Mouse (Mus musculus): ENCODE data around the gene Als2cr12. TPM values are rescaled to one million over a fixed set of nuclear protein-coding genes. Genes with fewer than 3 reads are reported as not detected.
"Not testable (repeated sequence)": the region's sequence is repeated elsewhere in the genome, so short reads cannot be mapped to it uniquely, and the experiment has no call there.

Gene Als2cr12
- polyA plus RNA-seq, 1 experiment from 2014 or later, result not detected

DNA sequence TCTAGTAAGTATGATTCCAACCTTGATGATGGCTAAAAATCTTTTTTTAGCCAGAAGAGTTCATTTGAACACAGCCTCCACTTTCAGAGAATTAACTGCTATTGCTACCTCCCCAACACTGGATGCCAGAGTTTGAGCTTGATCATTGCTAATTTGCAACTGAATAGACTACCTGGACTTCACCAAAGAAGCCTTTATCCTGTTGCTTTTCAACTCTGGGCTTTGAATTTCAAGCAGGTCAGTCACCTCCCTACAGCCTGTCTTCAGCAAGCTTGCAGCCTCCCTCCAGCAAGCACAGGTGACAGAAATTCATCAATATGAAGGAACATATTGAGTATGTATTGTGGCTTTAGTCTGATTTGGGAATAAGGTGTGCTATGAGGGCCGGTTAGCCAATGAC lies 6.4 kb downstream of the Als2cr12 start:
- Histone ChIP-seq H3K4me3 (ENCODE audit: inconsistent target) (no peak overlapping the region), H3K79me2 (ENCODE audit: inconsistent target) (no peaks in the 10 kb centered on the region), H3K27ac (no peak overlapping the region), H3K36me3 (ENCODE audit: inconsistent target) (no peaks in the 10 kb centered on the region)
- WGBS (ENCODE audit: missing documents), result 100% methylated on average over 1 of the region's 1 CpGs

- not testable (repeated sequence) for H3K27ac ChIP-seq; H3K79me2 ChIP-seq (ENCODE audit: inconsistent target); H3K36me3 ChIP-seq (ENCODE audit: inconsistent target); H3K4me3 ChIP-seq (ENCODE audit: inconsistent target)
- WGBS (ENCODE audit: missing documents), result 24% methylated on average over 5 of the region's 5 CpGs
Measured at GRCm38 (mm10) chr1:58678412-58678811, 17.4 kb downstream of the Als2cr12 start.

DNA sequence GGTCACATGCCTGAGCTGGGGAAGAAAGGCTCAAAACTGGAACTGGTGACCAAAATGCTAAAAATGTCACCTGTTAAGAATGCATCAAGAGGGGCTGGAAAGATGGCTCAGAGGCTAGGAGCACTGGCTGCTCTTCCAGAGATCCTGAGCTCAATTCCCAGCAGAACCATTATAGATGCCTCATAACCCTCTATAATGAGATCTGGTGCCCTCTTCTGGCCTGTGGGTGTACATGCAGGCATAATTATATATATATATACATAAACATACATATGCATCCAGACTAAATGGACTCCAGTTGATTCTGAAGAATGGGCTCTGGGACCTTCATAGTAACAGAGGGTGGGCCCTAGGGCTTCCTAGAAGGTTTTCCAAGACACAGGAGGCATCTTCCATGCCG lies 18.2 kb downstream of the Als2cr12 start:
- WGBS (ENCODE audit: missing documents), result 73% methylated on average over 1 of the region's 1 CpGs
- no peak overlapping the region for H3K4me3 ChIP-seq (ENCODE audit: inconsistent target)
- H3K36me3 ChIP-seq (ENCODE audit: inconsistent target), result no peaks in the 10 kb centered on the region
- H3K27ac ChIP-seq, result no peak overlapping the region
- no peaks in the 10 kb centered on the region for H3K79me2 ChIP-seq (ENCODE audit: inconsistent target)

GRCm38 (mm10) chr1:58675011-58675410 lies 20.8 kb downstream of the Als2cr12 start:
- 92% methylated on average over 3 of the region's 3 CpGs for WGBS (ENCODE audit: missing documents)
- no peak overlapping the region for H3K4me3 ChIP-seq (ENCODE audit: inconsistent target)
- H3K27ac ChIP-seq, result no peak overlapping the region
- H3K36me3 ChIP-seq (ENCODE audit: inconsistent target), result no peaks in the 10 kb centered on the region
- no peaks in the 10 kb centered on the region for H3K79me2 ChIP-seq (ENCODE audit: inconsistent target)

DNA sequence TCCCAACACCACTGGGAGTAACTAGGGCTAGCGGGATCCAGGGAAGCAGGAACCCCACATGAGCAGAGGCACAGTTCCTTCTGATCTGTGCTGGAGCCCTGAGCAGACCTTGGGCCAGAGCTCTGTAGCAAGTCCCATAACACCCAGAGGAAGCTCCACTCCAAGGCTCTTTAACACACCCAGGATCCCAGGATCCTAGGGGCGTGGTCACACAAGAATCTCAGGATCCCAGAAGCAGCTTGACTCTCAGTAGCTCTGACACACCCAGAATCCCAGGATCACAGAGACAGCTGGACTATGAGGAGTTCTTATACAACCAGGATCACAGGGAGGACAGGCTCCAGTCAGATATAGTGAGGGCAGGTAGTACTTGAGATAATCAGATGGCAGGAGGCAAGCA lies 23.7 kb downstream of the Als2cr12 start:
- 82% methylated on average over 2 of the region's 2 CpGs for WGBS (ENCODE audit: missing documents)
- no peak overlapping the region for H3K27ac ChIP-seq

DNA sequence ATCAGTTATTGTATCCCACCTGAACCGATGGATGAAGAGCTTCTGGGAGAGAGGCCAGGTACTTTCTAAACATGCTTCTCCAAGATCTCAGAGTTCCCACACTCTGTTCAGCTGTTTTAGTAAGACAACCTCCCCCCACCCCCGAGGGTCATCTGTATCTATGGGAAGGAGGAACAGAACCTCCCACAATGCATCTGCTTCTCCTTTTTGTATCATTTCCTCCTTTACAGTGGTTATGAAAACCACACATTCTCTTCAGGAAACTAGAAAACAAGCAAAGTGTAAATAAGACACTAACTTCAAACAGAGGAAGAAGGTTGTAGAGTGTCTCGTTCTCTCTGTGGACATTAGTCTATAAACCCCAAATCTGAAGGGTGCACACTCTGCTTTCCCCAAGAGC lies 26.2 kb downstream of the Als2cr12 start:
- H3K79me2 ChIP-seq (ENCODE audit: inconsistent target); H3K27ac ChIP-seq: not testable (repeated sequence)
- 20% methylated on average over 3 of the region's 3 CpGs for WGBS (ENCODE audit: missing documents)

More for the DNA sequence above, 23.7 kb downstream of the Als2cr12 start:
- Histone ChIP-seq H3K79me2 (ENCODE audit: inconsistent target) (no peaks in the 10 kb centered on the region), H3K36me3 (ENCODE audit: inconsistent target) (no peaks in the 10 kb centered on the region), H3K4me3 (ENCODE audit: inconsistent target) (no peak overlapping the region)

GRCm38 (mm10) chr1:58668191-58668590 lies 27.6 kb downstream of the Als2cr12 start:
- WGBS (ENCODE audit: missing documents), result 94% methylated on average over 5 of the region's 5 CpGs
- no peaks in the 10 kb centered on the region for H3K36me3 ChIP-seq (ENCODE audit: inconsistent target)
- no peak overlapping the region for H3K4me3 ChIP-seq (ENCODE audit: inconsistent target)
- no peaks in the 10 kb centered on the region for H3K79me2 ChIP-seq (ENCODE audit: inconsistent target)
- no peak overlapping the region for H3K27ac ChIP-seq

More for the DNA sequence above, 26.2 kb downstream of the Als2cr12 start:
- not testable (repeated sequence) for H3K4me3 ChIP-seq (ENCODE audit: inconsistent target); H3K36me3 ChIP-seq (ENCODE audit: inconsistent target)

DNA sequence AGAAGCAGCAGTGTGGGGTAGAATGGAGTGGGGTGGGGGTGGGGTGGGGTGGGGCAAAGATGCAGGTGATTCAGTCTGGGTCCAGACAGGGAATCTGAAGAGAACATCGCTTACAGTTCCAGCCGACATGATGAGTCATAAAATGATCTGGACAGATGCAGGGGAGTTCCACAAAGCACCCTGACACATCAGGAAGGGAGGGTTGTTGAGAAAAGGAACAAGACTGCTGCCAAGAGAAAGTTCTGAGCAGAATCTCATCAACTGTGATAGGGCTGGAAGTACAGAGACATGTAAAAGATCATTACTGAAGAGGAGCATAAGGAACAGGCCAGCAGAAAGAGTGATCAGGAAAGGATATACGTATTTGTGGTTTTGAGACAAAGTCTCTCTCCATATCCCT lies 32.4 kb downstream of the Als2cr12 start:
- not testable (repeated sequence) for H3K4me3 ChIP-seq (ENCODE audit: inconsistent target); H3K36me3 ChIP-seq (ENCODE audit: inconsistent target); H3K27ac ChIP-seq; H3K79me2 ChIP-seq (ENCODE audit: inconsistent target)
- 51% methylated on average over 3 of the region's 3 CpGs for WGBS (ENCODE audit: missing documents)

- WGBS (ENCODE audit: missing documents), result 100% methylated on average over 3 of the region's 5 CpGs
Measured at GRCm38 (mm10) chr1:58662671-58663070, 33.1 kb downstream of the Als2cr12 start.

DNA sequence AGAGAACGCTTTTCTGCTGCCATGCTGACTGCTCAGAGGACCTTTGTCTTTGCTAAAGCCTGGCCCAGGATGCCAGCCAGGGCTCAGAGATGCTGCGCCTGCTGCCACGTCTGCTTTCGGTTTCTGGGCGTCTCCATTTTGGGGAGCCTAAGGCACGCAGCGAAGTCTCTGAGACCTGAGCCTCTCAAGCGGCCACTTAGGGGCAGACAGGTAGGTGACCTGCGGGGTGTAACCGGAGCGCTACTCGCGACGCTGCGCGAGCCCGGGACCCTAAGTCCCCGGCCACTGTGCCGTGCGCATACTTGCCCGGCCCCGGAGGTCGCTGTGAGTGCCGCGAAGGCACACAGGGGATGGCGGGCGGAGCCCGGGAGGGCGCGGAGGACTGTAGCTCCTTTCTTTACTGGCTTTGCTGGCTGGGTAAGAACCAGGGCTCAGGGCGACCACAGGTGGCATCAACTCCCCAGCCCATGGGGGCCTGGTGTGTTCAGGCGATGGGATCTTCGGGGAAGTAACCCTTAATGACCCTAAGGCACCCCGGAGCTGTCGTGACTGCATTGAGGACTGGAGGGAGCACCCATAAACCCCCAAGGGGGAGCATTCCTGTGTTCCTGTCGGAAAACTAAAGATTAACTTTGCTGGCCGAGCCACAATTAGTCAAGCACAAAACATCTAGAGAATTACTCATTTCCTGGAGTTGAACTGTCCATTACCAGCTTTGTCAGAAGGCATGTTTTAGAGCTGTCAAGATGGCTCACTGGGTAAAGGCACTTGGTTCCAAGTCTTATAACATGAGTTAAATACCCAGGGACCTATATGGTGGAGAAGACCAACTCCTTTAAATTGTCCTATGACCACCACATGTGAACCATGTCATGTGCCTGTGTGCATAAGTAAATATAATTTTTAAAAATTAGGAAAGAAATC lies 43.0 kb downstream of the Als2cr12 start:
- Histone ChIP-seq H3K27ac (peak overlapping the region; percentile 63), H3K4me3 (ENCODE audit: inconsistent target) (peak overlapping the region; percentile 52), H3K79me2 (ENCODE audit: inconsistent target) (no peaks in the 10 kb centered on the region), H3K36me3 (ENCODE audit: inconsistent target) (no peaks in the 10 kb centered on the region)
- under 1% methylated on average over 34 of the region's 37 CpGs for WGBS (ENCODE audit: missing documents)

More at GRCm38 (mm10) chr1:58662671-58663070, 33.1 kb downstream of the Als2cr12 start:
- not testable (repeated sequence) for H3K27ac ChIP-seq; H3K79me2 ChIP-seq (ENCODE audit: inconsistent target); H3K4me3 ChIP-seq (ENCODE audit: inconsistent target); H3K36me3 ChIP-seq (ENCODE audit: inconsistent target)

DNA sequence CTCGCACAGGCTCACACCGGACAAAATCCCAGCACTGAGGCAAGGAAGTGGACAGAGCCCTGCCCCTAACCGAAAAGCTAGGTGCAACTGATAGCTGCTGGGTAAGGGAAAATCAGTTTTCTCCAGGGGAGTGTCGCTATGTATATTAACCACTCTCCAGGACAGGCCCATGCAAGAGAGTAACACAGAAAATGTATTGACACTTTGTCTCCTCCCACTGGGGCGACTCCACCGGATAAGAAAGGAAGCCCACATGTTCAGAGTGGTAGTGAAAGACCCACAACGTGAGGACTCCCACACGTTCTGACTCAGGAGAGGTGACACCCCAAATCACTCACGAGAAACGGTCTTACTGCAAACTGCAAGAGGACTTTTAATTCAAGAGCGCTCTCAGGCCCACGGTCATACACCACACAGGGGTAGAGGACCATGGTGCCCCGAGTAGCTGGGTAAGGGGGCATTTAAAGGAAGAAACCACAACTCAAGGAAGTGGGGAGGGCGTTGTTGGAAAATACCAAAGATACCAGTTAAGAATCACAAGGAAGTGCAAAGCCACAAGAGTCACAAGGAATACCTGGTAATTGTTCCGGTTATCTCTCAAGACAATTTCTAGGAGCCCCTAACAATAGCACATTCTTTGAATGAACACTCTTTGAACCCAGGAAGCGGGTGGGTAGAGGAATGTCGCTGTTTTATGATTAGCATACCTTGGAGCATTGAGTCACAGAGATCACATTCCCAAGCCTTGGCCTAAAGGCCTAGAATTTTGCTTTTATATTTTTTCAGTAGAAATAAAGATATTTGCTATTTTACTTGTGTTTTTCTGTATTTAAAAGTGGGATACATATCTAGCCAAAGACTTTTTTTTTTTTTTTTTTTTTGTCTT lies 44.0 kb downstream of the Als2cr12 start:
- H3K36me3 ChIP-seq (ENCODE audit: inconsistent target); H3K79me2 ChIP-seq (ENCODE audit: inconsistent target): not testable (repeated sequence)
- WGBS (ENCODE audit: missing documents), result 76% methylated on average over 17 of the region's 17 CpGs
- Histone ChIP-seq H3K27ac (peak overlapping the region; percentile 63), H3K4me3 (ENCODE audit: inconsistent target) (peak overlapping the region; percentile 52)

- not testable (repeated sequence) for H3K27ac ChIP-seq; H3K36me3 ChIP-seq (ENCODE audit: inconsistent target); H3K79me2 ChIP-seq (ENCODE audit: inconsistent target); H3K4me3 ChIP-seq (ENCODE audit: inconsistent target)
- 60% methylated on average over 1 of the region's 2 CpGs for WGBS (ENCODE audit: missing documents)
Measured at GRCm38 (mm10) chr1:58628847-58629246, 66.9 kb downstream of the Als2cr12 start.

GRCm38 (mm10) chr1:58621996-58622748 lies 73.6 kb downstream of the Als2cr12 start:
- no peaks in the 10 kb centered on the region for H3K79me2 ChIP-seq (ENCODE audit: inconsistent target)
- H3K4me3 ChIP-seq (ENCODE audit: inconsistent target), result no peak overlapping the region
- 98% methylated on average over 7 of the region's 7 CpGs for WGBS (ENCODE audit: missing documents)
- H3K27ac ChIP-seq, result no peak overlapping the region
- H3K36me3 ChIP-seq (ENCODE audit: inconsistent target), result no peaks in the 10 kb centered on the region

DNA sequence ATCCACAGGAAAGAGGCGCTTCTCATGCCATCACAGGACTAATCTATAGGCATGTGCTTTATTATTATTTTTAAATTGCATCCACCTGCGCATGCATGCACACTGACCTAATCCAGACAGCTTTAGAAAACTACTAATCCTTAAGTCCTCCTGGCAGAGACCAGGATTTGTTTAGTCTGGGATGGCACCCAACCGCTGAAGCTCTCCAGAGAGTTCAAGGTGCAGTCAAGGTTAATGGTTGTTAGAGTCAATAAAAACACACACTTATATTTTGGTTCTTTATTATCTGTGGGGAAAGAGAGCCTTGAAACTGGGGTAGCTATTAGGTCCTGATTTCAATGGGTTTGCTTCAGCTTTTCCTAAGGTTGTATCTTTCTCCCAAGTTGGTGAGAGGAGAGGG lies 74.5 kb downstream of the Als2cr12 start:
- no peaks in the 10 kb centered on the region for H3K36me3 ChIP-seq (ENCODE audit: inconsistent target)
- H3K4me3 ChIP-seq (ENCODE audit: inconsistent target), result no peak overlapping the region
- H3K79me2 ChIP-seq (ENCODE audit: inconsistent target), result no peaks in the 10 kb centered on the region
- 97% methylated on average over 3 of the region's 3 CpGs for WGBS (ENCODE audit: missing documents)
- no peak overlapping the region for H3K27ac ChIP-seq
